In the genomic region with DNA sequence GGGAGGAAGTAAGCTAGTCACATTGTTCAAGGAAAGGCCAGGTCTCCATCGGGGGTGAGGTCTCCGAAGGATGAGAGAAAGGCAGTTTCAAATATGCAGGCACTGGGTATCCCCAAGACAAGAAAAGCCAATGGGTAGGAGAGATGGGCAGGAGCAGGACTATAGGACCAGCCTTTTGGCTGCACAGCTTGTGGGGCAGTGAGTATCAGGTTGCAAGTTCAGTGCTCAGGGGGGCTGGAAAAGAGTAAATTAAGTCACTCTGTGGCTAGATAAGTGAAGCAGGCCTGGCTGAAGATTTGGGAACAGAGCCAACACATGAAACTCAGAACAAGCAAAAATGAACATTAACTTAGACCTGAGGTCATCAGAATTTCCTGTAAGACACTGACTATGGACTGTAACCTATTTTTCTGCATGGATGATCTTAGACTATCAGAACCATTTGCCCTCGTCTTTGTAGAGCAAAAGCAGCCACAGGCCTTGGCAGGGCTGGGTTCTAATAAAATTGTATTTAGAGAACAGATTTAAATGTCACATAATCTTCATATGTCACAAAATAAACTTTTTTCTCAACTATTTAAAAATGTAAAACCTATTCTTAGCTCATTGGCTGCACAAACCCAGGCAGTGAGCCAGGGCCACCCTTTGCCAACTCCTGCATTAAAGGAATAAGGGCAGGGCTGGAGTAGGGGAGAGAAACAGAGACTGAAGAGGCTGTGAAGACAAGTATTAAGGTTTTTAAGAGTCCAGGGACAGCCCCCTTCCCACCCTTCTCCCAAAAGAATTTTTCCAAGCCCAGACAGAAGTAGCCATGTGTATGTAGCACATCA, we compare ENCODE assay signal across 9 mouse cellular contexts.
DNase-seq lines count a peak whose midpoint lies in the region; ATAC-seq and TF ChIP-seq lines count a peak whose summit lies in the region.
"Had no signal": no experiment of that assay in that cellular context is flagged by ENCODE, and none has a peak within 500 bp of the region (broad histone marks: within the 10 kb centered on the region; RNA-seq: fewer than 3 reads in every experiment).

No protein-coding gene starts in this region.

- no peak for TF ChIP-seq POLR2A in heart, adult 2 months (IDR thresholded peaks at IDR 0.05; ENCODE audit: insufficient read depth, low read depth, low read length)

- no peak for TF ChIP-seq CTCF in heart, adult 2 months (IDR thresholded peaks at IDR 0.05)
- TF ChIP-seq CTCF in intestine, postnatal 0 days (IDR thresholded peaks at IDR 0.05; ENCODE audit: low read depth) = no peak

- no peak overlapping the region for H3K4me2 ChIP-seq in heart, embryonic 11.5 days
- no peak overlapping the region for H3K4me2 ChIP-seq in forebrain, embryonic 16.5 days (ENCODE audit: low read length)
- no peak overlapping the region for H3K4me2 ChIP-seq in kidney, embryonic 15.5 days
- no peak overlapping the region for H3K4me2 ChIP-seq in intestine, postnatal 0 days (replicated peaks; ENCODE audit: low read depth)
- H3K4me2 ChIP-seq: midbrain, embryonic 12.5 days had no signal

- TF ChIP-seq EP300 in heart, adult 2 months (IDR thresholded peaks at IDR 0.05; ENCODE audit: insufficient read depth, low read depth, low read length) = no peak

- H3K79me2 ChIP-seq in heart, adult 2 months (replicated peaks; ENCODE audit: control insufficient read depth, insufficient read depth, low read length) = no peaks in the 10 kb centered on the region

- H3K9me3 ChIP-seq in heart, embryonic 11.5 days (replicated peaks; ENCODE audit: control insufficient read depth, low read length) = no peaks in the 10 kb centered on the region
- H3K9me3 ChIP-seq in forebrain, embryonic 16.5 days (ENCODE audit: control insufficient read depth, low read length) = peaks cover 5% of the 10 kb centered on the region; the same call in 1 of the 2 replicates
- no peaks in the 10 kb centered on the region; the same call in 1 of the 2 replicates for H3K9me3 ChIP-seq in kidney, embryonic 15.5 days (replicated peaks)
- no peaks in the 10 kb centered on the region for H3K9me3 ChIP-seq in intestine, postnatal 0 days (ENCODE audit: control insufficient read depth)

- H3K27ac ChIP-seq in heart, adult 2 months = no peak overlapping the region
- H3K27ac ChIP-seq in heart, embryonic 11.5 days (ENCODE audit: low read depth, low read length) = no peak overlapping the region
- no peak overlapping the region; the same call in 1 of the 2 replicates for H3K27ac ChIP-seq in forebrain, embryonic 16.5 days (ENCODE audit: low read length)
- H3K27ac ChIP-seq in kidney, embryonic 15.5 days = 0 out of 2 replicates have a peak overlapping the region, but pooled peaks have one; percentile 19
- no peak overlapping the region for H3K27ac ChIP-seq in intestine, postnatal 0 days (ENCODE audit: low read depth, low read length)
- H3K27ac ChIP-seq: midbrain, embryonic 12.5 days had no signal

- no peak for ATAC-seq in heart, embryonic 11.5 days (replicated peaks; ENCODE audit: insufficient number of reproducible peaks, low FRiP score, low TSS enrichment)
- peak; percentile 73 for ATAC-seq in forebrain, embryonic 16.5 days
- ATAC-seq in kidney, embryonic 15.5 days (replicated peaks; ENCODE audit: low FRiP score) = peak; percentile 73
- ATAC-seq in intestine, postnatal 0 days = no peak

- H3K4me1 ChIP-seq in heart, adult 2 months (ENCODE audit: control insufficient read depth, insufficient read depth, low read length) = no peaks in the 10 kb centered on the region; the same call in 1 of the 2 replicates
- H3K4me1 ChIP-seq in heart, embryonic 11.5 days (ENCODE audit: control insufficient read depth, insufficient read depth, low read length) = no peaks in the 10 kb centered on the region
- peaks cover 8% of the 10 kb centered on the region for H3K4me1 ChIP-seq in forebrain, embryonic 16.5 days (replicated peaks; ENCODE audit: control insufficient read depth, insufficient read depth, low read length)
- H3K4me1 ChIP-seq in kidney, embryonic 15.5 days = peaks cover 15% of the 10 kb centered on the region
- H3K4me1 ChIP-seq in intestine, postnatal 0 days (replicated peaks; ENCODE audit: control insufficient read depth, insufficient read depth, low read length) = no peaks in the 10 kb centered on the region
- H3K4me1 ChIP-seq: midbrain, embryonic 12.5 days had no signal

- DNase-seq in heart, adult 2 months = peak; percentile 16 to 24
- peak; percentile 7 to 13 for DNase-seq in left cerebral cortex, postnatal 36 days (ENCODE audit: low spot score in 2 of 2)
- DNase-seq in neural tube, embryonic 10.5 days (ENCODE audit: extremely low spot score, low spot score) = no peak
- DNase-seq in thymus, postnatal 36 days = no peak

- no peak overlapping the region for H3K9ac ChIP-seq in heart, adult 2 months (ENCODE audit: low read depth, low read length)
- no peak overlapping the region for H3K9ac ChIP-seq in heart, embryonic 11.5 days (ENCODE audit: low read depth, low read length)
- no peak overlapping the region for H3K9ac ChIP-seq in forebrain, embryonic 16.5 days (replicated peaks; ENCODE audit: low read depth, low read length)
- no peak overlapping the region for H3K9ac ChIP-seq in kidney, embryonic 15.5 days
- no peak overlapping the region for H3K9ac ChIP-seq in intestine, postnatal 0 days (ENCODE audit: low read depth, low read length)
- H3K9ac ChIP-seq: midbrain, embryonic 12.5 days had no signal

- WGBS in heart, adult 2 months = 50% methylated on average over 3 of the region's 3 CpGs
- 75% methylated on average over 3 of the region's 3 CpGs for WGBS in heart, embryonic 11.5 days (ENCODE audit: insufficient replicate concordance)
- WGBS in forebrain, embryonic 16.5 days = 66% methylated on average over 3 of the region's 3 CpGs
- 37% methylated on average over 3 of the region's 3 CpGs for WGBS in kidney, embryonic 15.5 days
- 81% methylated on average over 3 of the region's 3 CpGs for WGBS in intestine, postnatal 0 days

- no peaks in the 10 kb centered on the region; the same call in 1 of the 2 replicates for H3K36me3 ChIP-seq in heart, adult 2 months (ENCODE audit: control insufficient read depth, insufficient read depth, low read length)
- H3K36me3 ChIP-seq in heart, embryonic 11.5 days (ENCODE audit: control insufficient read depth, insufficient read depth, low read length) = no peaks in the 10 kb centered on the region
- H3K36me3 ChIP-seq in forebrain, embryonic 16.5 days (ENCODE audit: control insufficient read depth, insufficient read depth) = no peaks in the 10 kb centered on the region
- H3K36me3 ChIP-seq in kidney, embryonic 15.5 days = no peaks in the 10 kb centered on the region
- H3K36me3 ChIP-seq in intestine, postnatal 0 days (ENCODE audit: control insufficient read depth, insufficient read depth) = no peaks in the 10 kb centered on the region
- H3K36me3 ChIP-seq: midbrain, embryonic 12.5 days had no signal

- intact Hi-C loops in heart, adult 2 months (cut with DNase I) = no loop called here
- intact Hi-C loops in left cerebral cortex, postnatal 36 days (cut with DNase I) = no loop called here

- H3K27me3 ChIP-seq in heart, adult 2 months (ENCODE audit: control insufficient read depth, insufficient read depth, low read length) = no peaks in the 10 kb centered on the region
- no peaks in the 10 kb centered on the region for H3K27me3 ChIP-seq in heart, embryonic 11.5 days (ENCODE audit: control insufficient read depth, insufficient read depth, low read length)
- no peaks in the 10 kb centered on the region for H3K27me3 ChIP-seq in forebrain, embryonic 16.5 days (replicated peaks; ENCODE audit: control insufficient read depth, insufficient read depth, low read length)
- H3K27me3 ChIP-seq in kidney, embryonic 15.5 days = no peaks in the 10 kb centered on the region
- H3K27me3 ChIP-seq in intestine, postnatal 0 days (replicated peaks; ENCODE audit: control insufficient read depth, insufficient read depth, low read length) = no peaks in the 10 kb centered on the region
- H3K27me3 ChIP-seq: midbrain, embryonic 12.5 days had no signal

- no peak overlapping the region for H3K4me3 ChIP-seq in heart, adult 2 months
- no peak overlapping the region for H3K4me3 ChIP-seq in heart, embryonic 11.5 days (ENCODE audit: low read depth, low read length)
- no peak overlapping the region for H3K4me3 ChIP-seq in forebrain, embryonic 16.5 days (replicated peaks; ENCODE audit: low read length)
- no peak overlapping the region for H3K4me3 ChIP-seq in kidney, embryonic 15.5 days (replicated peaks)
- H3K4me3 ChIP-seq in intestine, postnatal 0 days (ENCODE audit: low read depth, low read length) = no peak overlapping the region
- H3K4me3 ChIP-seq: midbrain, embryonic 12.5 days had no signal

Comparison
In these comparisons a context has a peak if more than half of its experiments do, and no peak if none do; other contexts are left out.
1. DNase-seq: peak in heart, adult 2 months (2 of 2) and left cerebral cortex, postnatal 36 days (2 of 2); none in neural tube, embryonic 10.5 days (single experiment) and thymus, postnatal 36 days (0 of 2).
2. ATAC-seq: peak in forebrain, embryonic 16.5 days (single experiment) and kidney, embryonic 15.5 days (single experiment); none in heart, embryonic 11.5 days (single experiment) and intestine, postnatal 0 days (single experiment).